Mouse (Mus musculus): ENCODE results near the gene Tnfsfm13.

DNA sequence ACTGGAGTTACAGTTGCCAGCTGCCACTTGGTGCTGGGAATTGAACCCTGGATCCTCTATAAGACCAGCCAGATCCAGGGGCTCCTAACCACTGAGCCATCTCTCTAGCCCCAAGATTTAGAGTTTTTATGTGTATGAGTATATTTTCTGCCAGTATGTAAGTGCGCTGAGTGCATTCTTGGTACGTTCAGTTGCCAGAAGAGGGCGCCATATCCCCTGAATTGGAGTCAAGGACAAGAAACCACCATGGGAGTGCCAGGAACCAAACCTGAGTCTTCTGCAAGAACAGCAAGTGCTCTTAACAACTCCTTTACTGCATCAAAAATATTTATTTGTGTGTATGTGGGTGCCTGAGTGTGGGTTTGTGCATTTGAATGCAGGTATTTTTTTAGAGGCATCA lies 33.2 kb upstream of the Tnfsfm13 start:
- TF ChIP-seq CTCF (IDR thresholded peaks at IDR 0.05; ENCODE audit: low read depth), result peak; percentile 81
- no peak for TF ChIP-seq EP300 (IDR thresholded peaks at IDR 0.05; ENCODE audit: low read depth)

Data from liver, embryonic 14.5 days (tissue).